Mouse (Mus musculus): ENCODE results near the gene Wdr59. TPM values are rescaled to one million over a fixed set of nuclear protein-coding genes. Genes with fewer than 3 reads are reported as not detected.

Gene Wdr59
- polyA plus RNA-seq, 1 experiment: 9.0 TPM

DNA sequence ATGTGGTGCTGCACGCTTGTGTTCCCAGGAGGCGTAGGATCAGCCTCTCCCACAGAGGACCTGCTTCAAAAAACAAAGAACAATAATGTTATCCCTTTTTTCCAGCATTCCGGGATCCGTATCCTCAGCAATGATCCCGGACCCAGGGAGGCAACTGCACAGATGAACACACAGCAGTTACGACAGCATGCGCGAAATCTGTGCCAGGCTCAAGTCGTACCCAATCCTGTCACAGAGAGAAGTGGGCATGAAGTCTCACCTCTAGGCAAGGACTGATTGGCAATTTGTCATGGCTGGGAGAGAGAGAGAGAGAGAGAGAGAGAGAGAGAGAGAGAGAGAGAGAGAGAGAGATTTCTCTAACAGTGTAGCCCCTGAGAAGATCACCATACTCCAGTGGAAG, 97.2 kb downstream of the Wdr59 start:
- no peaks in the 10 kb centered on the region for H3K4me1 ChIP-seq (replicated peaks; ENCODE audit: control insufficient read depth, insufficient read depth, low read length)
- 96% methylated on average over 9 of the region's 9 CpGs for WGBS
- no peak overlapping the region for H3K27ac ChIP-seq (ENCODE audit: control insufficient read depth, insufficient read depth, low read length)
- DNase-seq: no peak
- H3K4me3 ChIP-seq (ENCODE audit: control insufficient read depth, insufficient read depth, low read length): no peak overlapping the region
- H3K27me3 ChIP-seq (ENCODE audit: control insufficient read depth, insufficient read depth, low read length): no peaks in the 10 kb centered on the region
- no peaks in the 10 kb centered on the region for H3K36me3 ChIP-seq (ENCODE audit: control insufficient read depth, insufficient read depth, low read length)
- TF ChIP-seq POLR2A (IDR thresholded peaks at IDR 0.05; ENCODE audit: control insufficient read depth, extremely low read depth, insufficient read depth, low read length, poor library complexity): no peak
- TF ChIP-seq CTCF (IDR thresholded peaks at IDR 0.05; ENCODE audit: borderline replicate concordance, control insufficient read depth, extremely low read depth, insufficient read depth, low read length, poor library complexity): no peak

DNA sequence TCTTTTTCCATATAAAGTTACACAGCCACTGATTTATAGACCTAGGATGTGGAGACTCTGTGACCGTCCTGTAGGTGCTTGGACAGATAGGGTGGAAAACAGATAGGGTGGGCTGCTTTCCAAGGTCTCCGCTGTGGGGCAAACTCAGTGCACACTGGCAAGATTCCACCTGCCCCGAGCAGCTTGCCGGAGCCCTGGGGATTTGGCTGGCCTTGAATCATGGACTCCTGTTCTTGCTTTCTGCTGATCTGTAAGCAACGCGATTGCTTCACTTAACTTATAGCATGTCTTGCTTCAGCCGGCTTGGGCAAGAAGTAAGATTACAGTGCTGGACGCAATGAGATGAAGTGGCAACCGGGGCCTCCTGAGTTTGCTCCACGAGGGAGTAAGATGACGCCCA, 97.7 kb downstream of the Wdr59 start:
- TF ChIP-seq POLR2A (IDR thresholded peaks at IDR 0.05; ENCODE audit: control insufficient read depth, extremely low read depth, insufficient read depth, low read length, poor library complexity) (no peak), CTCF (IDR thresholded peaks at IDR 0.05; ENCODE audit: borderline replicate concordance, control insufficient read depth, extremely low read depth, insufficient read depth, low read length, poor library complexity) (no peak)
- Histone ChIP-seq H3K36me3 (ENCODE audit: control insufficient read depth, insufficient read depth, low read length) (no peaks in the 10 kb centered on the region), H3K27ac (ENCODE audit: control insufficient read depth, insufficient read depth, low read length) (no peak overlapping the region), H3K27me3 (ENCODE audit: control insufficient read depth, insufficient read depth, low read length) (no peaks in the 10 kb centered on the region), H3K4me3 (ENCODE audit: control insufficient read depth, insufficient read depth, low read length) (no peak overlapping the region), H3K4me1 (replicated peaks; ENCODE audit: control insufficient read depth, insufficient read depth, low read length) (no peaks in the 10 kb centered on the region)
- WGBS: 93% methylated on average over 11 of the region's 11 CpGs
- DNase-seq: no peak

DNA sequence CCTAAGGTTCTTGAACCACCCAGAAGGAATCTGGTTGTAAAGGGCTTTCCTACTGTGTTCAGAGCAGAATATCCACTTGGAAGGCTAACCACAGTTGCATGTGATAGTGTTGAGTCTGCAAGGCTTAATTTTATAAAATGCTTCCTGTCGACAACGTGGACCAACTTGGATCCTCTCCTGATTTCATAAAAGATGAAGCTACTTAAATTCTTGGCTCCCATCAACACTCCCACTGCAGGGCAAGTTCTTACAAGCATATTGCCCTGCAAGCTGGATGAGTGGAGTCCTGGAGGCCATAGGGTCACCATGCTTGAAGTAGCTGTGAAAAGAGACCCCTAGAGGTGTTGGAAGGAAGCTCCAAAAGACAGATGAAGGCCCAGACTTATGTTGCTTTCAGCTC, 99.3 kb downstream of the Wdr59 start:
- H3K27me3 ChIP-seq (ENCODE audit: control insufficient read depth, insufficient read depth, low read length): no peaks in the 10 kb centered on the region
- no peak for DNase-seq
- no peak overlapping the region for H3K4me3 ChIP-seq (ENCODE audit: control insufficient read depth, insufficient read depth, low read length)
- TF ChIP-seq POLR2A (IDR thresholded peaks at IDR 0.05; ENCODE audit: control insufficient read depth, extremely low read depth, insufficient read depth, low read length, poor library complexity): no peak
- TF ChIP-seq CTCF (IDR thresholded peaks at IDR 0.05; ENCODE audit: borderline replicate concordance, control insufficient read depth, extremely low read depth, insufficient read depth, low read length, poor library complexity): no peak
- no peak overlapping the region for H3K27ac ChIP-seq (ENCODE audit: control insufficient read depth, insufficient read depth, low read length)
- no peaks in the 10 kb centered on the region for H3K4me1 ChIP-seq (replicated peaks; ENCODE audit: control insufficient read depth, insufficient read depth, low read length)
- no peaks in the 10 kb centered on the region for H3K36me3 ChIP-seq (ENCODE audit: control insufficient read depth, insufficient read depth, low read length)
- 84% methylated on average over 2 of the region's 2 CpGs for WGBS

DNA sequence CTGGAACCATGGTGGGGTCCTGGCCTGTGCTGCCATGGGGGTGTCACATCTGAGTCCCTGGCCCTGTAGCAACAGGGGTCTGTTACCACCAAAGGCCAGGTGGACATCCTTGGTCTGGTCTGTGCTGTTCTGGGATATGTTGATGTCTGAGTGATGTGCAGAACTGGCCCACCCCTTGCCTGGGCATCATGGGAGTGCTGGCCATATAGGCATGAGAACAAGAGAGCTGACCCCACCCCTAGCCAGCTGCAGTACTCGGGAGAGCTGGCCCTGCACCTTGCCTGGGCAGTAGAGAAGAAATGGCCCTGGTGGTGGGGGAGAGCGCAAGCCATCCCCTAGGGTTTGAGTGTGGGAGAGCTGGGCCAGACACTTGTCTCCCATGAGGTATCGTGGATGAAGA, 102.7 kb downstream of the Wdr59 start:
- no peak overlapping the region for H3K4me3 ChIP-seq (ENCODE audit: control insufficient read depth, insufficient read depth, low read length)
- DNase-seq: no peak
- H3K27me3 ChIP-seq (ENCODE audit: control insufficient read depth, insufficient read depth, low read length): no peaks in the 10 kb centered on the region
- TF ChIP-seq POLR2A (IDR thresholded peaks at IDR 0.05; ENCODE audit: control insufficient read depth, extremely low read depth, insufficient read depth, low read length, poor library complexity) (no peak), CTCF (IDR thresholded peaks at IDR 0.05; ENCODE audit: borderline replicate concordance, control insufficient read depth, extremely low read depth, insufficient read depth, low read length, poor library complexity) (no peak)
- H3K36me3 ChIP-seq (ENCODE audit: control insufficient read depth, insufficient read depth, low read length): no peaks in the 10 kb centered on the region
- no peaks in the 10 kb centered on the region for H3K4me1 ChIP-seq (replicated peaks; ENCODE audit: control insufficient read depth, insufficient read depth, low read length)
- H3K27ac ChIP-seq (ENCODE audit: control insufficient read depth, insufficient read depth, low read length): no peak overlapping the region
- 72% methylated on average over 3 of the region's 3 CpGs for WGBS

DNA sequence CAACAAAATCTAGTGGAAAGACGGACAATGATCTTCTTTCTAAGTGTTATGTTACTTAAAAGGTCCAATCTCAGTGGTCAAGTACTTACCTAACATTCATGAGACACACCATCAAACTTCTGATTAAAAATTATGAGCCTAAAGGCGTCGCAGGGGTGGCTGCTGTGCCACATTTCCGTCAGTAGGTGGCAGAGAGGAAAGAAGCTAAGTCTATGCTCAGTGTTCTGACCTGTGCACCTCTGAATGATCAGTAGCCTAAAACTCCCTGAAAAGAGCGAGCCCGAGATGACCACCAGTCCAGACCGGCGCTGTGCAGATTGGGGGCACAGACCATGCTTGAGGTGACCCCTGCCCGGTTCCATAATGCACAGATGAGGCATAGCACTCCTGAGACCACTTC, 103.3 kb downstream of the Wdr59 start:
- peak; percentile 25 for DNase-seq
- no peak overlapping the region for H3K4me3 ChIP-seq (ENCODE audit: control insufficient read depth, insufficient read depth, low read length)
- TF ChIP-seq POLR2A (IDR thresholded peaks at IDR 0.05; ENCODE audit: control insufficient read depth, extremely low read depth, insufficient read depth, low read length, poor library complexity) (no peak), CTCF (IDR thresholded peaks at IDR 0.05; ENCODE audit: borderline replicate concordance, control insufficient read depth, extremely low read depth, insufficient read depth, low read length, poor library complexity) (no peak; the same call in 1 of the 2 replicates)
- 34% methylated on average over 9 of the region's 9 CpGs for WGBS
- H3K27ac ChIP-seq (ENCODE audit: control insufficient read depth, insufficient read depth, low read length): no peak overlapping the region
- no peaks in the 10 kb centered on the region for H3K36me3 ChIP-seq (ENCODE audit: control insufficient read depth, insufficient read depth, low read length)
- H3K4me1 ChIP-seq (replicated peaks; ENCODE audit: control insufficient read depth, insufficient read depth, low read length): no peaks in the 10 kb centered on the region
- no peaks in the 10 kb centered on the region; the same call in 1 of the 2 replicates for H3K27me3 ChIP-seq (ENCODE audit: control insufficient read depth, insufficient read depth, low read length)

DNA sequence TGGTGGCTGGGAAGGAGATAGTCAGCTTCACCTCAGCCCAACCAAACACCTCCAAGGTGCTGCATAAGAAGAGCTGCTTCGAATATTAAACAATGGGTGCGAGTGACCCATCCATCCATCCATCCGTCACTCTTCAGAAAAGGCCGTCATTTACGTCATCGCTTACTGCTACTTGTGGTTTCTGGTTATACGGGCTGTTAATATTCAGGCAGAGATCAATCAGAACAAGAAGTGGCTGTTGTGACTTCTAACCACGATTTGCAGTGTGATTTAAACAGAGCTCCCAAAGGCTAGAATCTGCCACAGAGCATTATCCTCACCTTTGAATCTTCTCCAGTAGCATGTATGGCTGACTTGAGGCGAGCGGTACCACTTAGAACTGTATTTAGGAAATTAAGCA, 104.7 kb downstream of the Wdr59 start:
- Histone ChIP-seq H3K27me3 (ENCODE audit: control insufficient read depth, insufficient read depth, low read length) (no peaks in the 10 kb centered on the region; the same call in 1 of the 2 replicates), H3K4me3 (ENCODE audit: control insufficient read depth, insufficient read depth, low read length) (no peak overlapping the region), H3K36me3 (ENCODE audit: control insufficient read depth, insufficient read depth, low read length) (no peaks in the 10 kb centered on the region), H3K4me1 (replicated peaks; ENCODE audit: control insufficient read depth, insufficient read depth, low read length) (no peaks in the 10 kb centered on the region), H3K27ac (ENCODE audit: control insufficient read depth, insufficient read depth, low read length) (no peak overlapping the region)
- TF ChIP-seq POLR2A (IDR thresholded peaks at IDR 0.05; ENCODE audit: control insufficient read depth, extremely low read depth, insufficient read depth, low read length, poor library complexity): no peak
- no peak for TF ChIP-seq CTCF (IDR thresholded peaks at IDR 0.05; ENCODE audit: borderline replicate concordance, control insufficient read depth, extremely low read depth, insufficient read depth, low read length, poor library complexity)
- 68% methylated on average over 10 of the region's 10 CpGs for WGBS
- no peak for DNase-seq

DNA sequence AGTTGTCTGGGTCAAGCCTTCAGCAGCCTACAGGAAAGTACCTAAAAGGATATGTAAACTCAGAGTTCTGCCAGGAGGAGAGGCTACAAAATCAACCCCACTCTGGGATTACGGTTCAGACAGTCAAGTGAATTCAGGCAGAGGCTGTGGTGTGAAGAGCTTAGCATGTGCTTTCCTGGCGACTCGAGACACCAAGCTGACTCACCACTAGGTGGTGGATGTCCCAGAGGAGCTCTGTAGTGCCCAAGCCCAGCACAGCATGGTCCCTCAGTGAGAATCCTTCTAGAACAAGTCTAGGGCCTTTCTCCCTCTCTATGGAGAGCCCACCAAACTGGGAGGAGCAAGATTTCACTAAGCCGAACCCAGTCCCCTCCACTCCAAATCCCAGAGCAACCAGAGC, 118.5 kb downstream of the Wdr59 start:
- H3K27me3 ChIP-seq (ENCODE audit: control insufficient read depth, insufficient read depth, low read length): no peaks in the 10 kb centered on the region
- 42% methylated on average over 4 of the region's 4 CpGs for WGBS
- H3K4me1 ChIP-seq (replicated peaks; ENCODE audit: control insufficient read depth, insufficient read depth, low read length): no peaks in the 10 kb centered on the region
- no peaks in the 10 kb centered on the region for H3K36me3 ChIP-seq (ENCODE audit: control insufficient read depth, insufficient read depth, low read length)
- DNase-seq: peak; percentile 19
- TF ChIP-seq POLR2A (IDR thresholded peaks at IDR 0.05; ENCODE audit: control insufficient read depth, extremely low read depth, insufficient read depth, low read length, poor library complexity) (no peak), CTCF (IDR thresholded peaks at IDR 0.05; ENCODE audit: borderline replicate concordance, control insufficient read depth, extremely low read depth, insufficient read depth, low read length, poor library complexity) (peak; percentile 45; the same call in 1 of the 2 replicates)
- no peak overlapping the region for H3K27ac ChIP-seq (ENCODE audit: control insufficient read depth, insufficient read depth, low read length)
- H3K4me3 ChIP-seq (ENCODE audit: control insufficient read depth, insufficient read depth, low read length): no peak overlapping the region

Other genes starting within 250 kb of the Wdr59 start
- gene Rfwd3, start 221.9 kb downstream of the Wdr59 start, polyA plus RNA-seq (2012; rRNA removed): 30.9 and 37.7 TPM in 2 replicates
- gene Mlkl, start 183.9 kb downstream of the Wdr59 start, polyA plus RNA-seq (2012; rRNA removed): 0.60 and 0.65 TPM in 2 replicates
- gene Fa2h, start 128.3 kb downstream of the Wdr59 start, polyA plus RNA-seq (2012; rRNA removed): 0.73 and 0.87 TPM in 2 replicates
- gene Znrf1, start 14.0 kb upstream of the Wdr59 start, polyA plus RNA-seq (2012; rRNA removed): 946 and 968 TPM in 2 replicates
- gene Ldhd, start 108.3 kb upstream of the Wdr59 start, polyA plus RNA-seq (2012; rRNA removed): 10.4 and 10.7 TPM in 2 replicates
- 10.3 and 11.1 TPM in 2 replicates for gene Zfp1, start 121.3 kb upstream of the Wdr59 start, polyA plus RNA-seq (2012; rRNA removed)
- gene Ctrb1, start 168.9 kb upstream of the Wdr59 start, polyA plus RNA-seq (2012; rRNA removed): 6.6 and 11.8 TPM in 2 replicates
- 11.8 and 14.0 TPM in 2 replicates for gene Bcar1, start 221.7 kb upstream of the Wdr59 start, polyA plus RNA-seq (2012; rRNA removed)